Mouse (Mus musculus): Measurements from ENCODE around the gene Ccdc188. TPM values are rescaled to one million over a fixed set of nuclear protein-coding genes. Genes with fewer than 3 reads are reported as not detected.

Gene Ccdc188
- polyA plus RNA-seq, 1 experiment, result not detected

GRCm38 (mm10) chr16:18201620-18202019 lies 16.1 kb upstream of the Ccdc188 start:
- Histone ChIP-seq H3K27ac (ENCODE audit: insufficient read depth, low read depth, low read length) (no peak overlapping the region), H3K4me3 (ENCODE audit: low read depth, low read length) (no peak overlapping the region), H3K36me3 (ENCODE audit: control insufficient read depth, insufficient read depth, low read length) (no peaks in the 10 kb centered on the region), H3K4me1 (ENCODE audit: control insufficient read depth, insufficient read depth, insufficient read length, low read length) (peaks cover 9% of the 10 kb centered on the region; the same call in 1 of the 2 replicates), H3K27me3 (ENCODE audit: control insufficient read depth, insufficient read depth, low read length) (no peaks in the 10 kb centered on the region)
- TF ChIP-seq CTCF (IDR thresholded peaks at IDR 0.05; ENCODE audit: extremely low read depth, insufficient read length, insufficient replicate concordance, low read depth, low read length) (no peak), POLR2A (IDR thresholded peaks at IDR 0.05; ENCODE audit: low read depth, low read length) (no peak)
- 21% methylated on average over 1 of the region's 1 CpGs for WGBS

DNA sequence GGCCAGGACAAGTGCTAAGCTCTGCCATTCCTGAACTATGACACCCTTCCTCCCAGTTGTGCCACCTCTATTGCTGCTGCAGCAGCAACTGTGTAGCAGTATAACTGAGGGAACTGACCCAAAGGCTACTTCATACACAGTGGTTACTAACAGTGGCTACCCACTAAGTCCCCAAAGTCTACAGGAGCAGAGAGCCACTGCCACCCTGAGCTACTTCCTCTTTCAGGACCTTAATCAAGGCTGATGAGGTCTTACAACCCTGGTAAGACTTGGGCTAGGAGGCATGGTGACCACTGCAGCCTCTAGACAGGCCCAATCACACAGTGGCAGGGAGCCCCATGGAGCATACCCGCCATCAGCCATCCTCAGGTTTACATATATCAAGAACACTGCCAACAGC lies 15.6 kb upstream of the Ccdc188 start:
- Histone ChIP-seq H3K27ac (ENCODE audit: insufficient read depth, low read depth, low read length) (no peak overlapping the region), H3K4me1 (ENCODE audit: control insufficient read depth, insufficient read depth, insufficient read length, low read length) (peaks cover 9% of the 10 kb centered on the region; the same call in 1 of the 2 replicates), H3K4me3 (ENCODE audit: low read depth, low read length) (no peak overlapping the region), H3K36me3 (ENCODE audit: control insufficient read depth, insufficient read depth, low read length) (no peaks in the 10 kb centered on the region), H3K27me3 (ENCODE audit: control insufficient read depth, insufficient read depth, low read length) (no peaks in the 10 kb centered on the region)
- TF ChIP-seq POLR2A (IDR thresholded peaks at IDR 0.05; ENCODE audit: low read depth, low read length) (no peak), CTCF (IDR thresholded peaks at IDR 0.05; ENCODE audit: extremely low read depth, insufficient read length, insufficient replicate concordance, low read depth, low read length) (no peak)
- 86% methylated on average over 1 of the region's 1 CpGs for WGBS

DNA sequence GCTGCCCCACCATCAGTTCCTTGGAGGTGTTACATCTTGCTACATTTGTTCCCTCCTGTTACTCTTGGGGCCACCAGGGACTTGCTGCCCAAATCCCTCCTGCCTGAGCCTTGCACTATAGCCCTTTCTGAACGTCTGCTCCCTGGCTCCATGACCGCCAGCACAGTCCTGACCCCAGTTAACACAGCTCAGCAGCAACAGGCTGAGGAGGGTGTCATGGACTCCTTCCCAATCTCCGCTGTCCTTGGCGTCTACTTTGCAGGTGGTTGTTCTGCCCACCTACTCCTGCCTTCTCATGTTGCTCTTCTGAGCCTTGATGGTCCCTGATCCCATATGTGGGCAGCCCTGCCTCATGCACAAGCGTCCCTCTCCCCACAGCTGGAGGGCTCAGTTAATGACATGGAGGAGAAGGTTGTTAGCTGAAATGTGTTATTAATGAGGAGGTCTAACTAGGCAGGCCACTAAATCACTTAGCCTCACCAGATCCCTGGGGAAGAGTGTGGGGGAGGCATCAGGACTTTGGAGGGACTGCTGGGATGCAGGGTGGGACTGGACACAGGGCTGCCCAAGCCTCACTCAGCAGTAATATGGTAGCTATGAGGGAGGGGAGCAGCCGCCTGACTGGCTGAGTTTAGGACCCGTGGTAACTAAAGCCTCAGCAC lies 14.1 kb upstream of the Ccdc188 start:
- Histone ChIP-seq H3K27me3 (ENCODE audit: control insufficient read depth, insufficient read depth, low read length) (no peaks in the 10 kb centered on the region), H3K36me3 (ENCODE audit: control insufficient read depth, insufficient read depth, low read length) (no peaks in the 10 kb centered on the region), H3K27ac (ENCODE audit: insufficient read depth, low read depth, low read length) (no peak overlapping the region), H3K4me3 (ENCODE audit: low read depth, low read length) (no peak overlapping the region), H3K4me1 (ENCODE audit: control insufficient read depth, insufficient read depth, insufficient read length, low read length) (peaks cover 9% of the 10 kb centered on the region; the same call in 1 of the 2 replicates)
- TF ChIP-seq POLR2A (IDR thresholded peaks at IDR 0.05; ENCODE audit: low read depth, low read length), result no peak
- TF ChIP-seq CTCF (IDR thresholded peaks at IDR 0.05; ENCODE audit: extremely low read depth, insufficient read length, insufficient replicate concordance, low read depth, low read length), result no peak
- WGBS, result 83% methylated on average over 7 of the region's 7 CpGs

DNA sequence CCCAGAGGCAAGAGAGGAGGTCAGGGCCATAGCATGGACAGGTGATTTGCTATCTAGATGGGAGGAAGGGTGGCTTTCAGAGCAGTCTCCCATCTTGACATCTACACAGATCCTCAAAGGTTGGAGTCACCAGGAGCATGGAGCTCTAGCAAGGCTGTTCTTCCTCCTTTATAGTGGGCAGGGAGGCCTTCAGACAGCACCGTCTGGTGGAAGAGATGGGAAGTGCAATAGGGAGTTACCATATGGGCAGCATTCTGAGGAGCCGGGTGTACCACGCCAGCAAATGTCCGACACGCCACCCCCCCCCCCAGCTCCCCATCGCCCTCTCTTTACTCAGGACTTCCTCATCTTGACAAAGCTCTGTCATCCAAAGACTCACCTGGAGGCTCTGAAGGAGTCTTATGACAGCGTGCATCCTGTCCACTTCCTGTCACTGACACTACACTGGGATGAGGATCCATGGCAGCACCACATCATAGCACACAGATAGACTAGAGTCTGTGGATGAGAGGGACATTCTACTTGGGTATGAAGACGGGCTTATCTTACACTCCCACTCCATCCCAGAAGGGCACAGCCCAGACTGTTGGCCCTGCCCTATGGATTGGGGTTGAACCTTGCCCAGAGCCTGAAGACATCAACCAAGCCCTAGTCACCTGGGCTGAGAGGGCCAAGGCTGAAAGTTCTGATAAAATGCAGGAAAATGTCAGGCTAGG lies 6.8 kb upstream of the Ccdc188 start:
- Histone ChIP-seq H3K4me3 (ENCODE audit: low read depth, low read length) (no peak overlapping the region), H3K4me1 (ENCODE audit: control insufficient read depth, insufficient read depth, insufficient read length, low read length) (peaks cover 12% of the 10 kb centered on the region)
- WGBS, result 12% methylated on average over 8 of the region's 8 CpGs

GRCm38 (mm10) chr16:18211417-18212171 lies 6.1 kb upstream of the Ccdc188 start:
- H3K4me3 ChIP-seq (ENCODE audit: low read depth, low read length), result no peak overlapping the region
- no peaks in the 10 kb centered on the region for H3K27me3 ChIP-seq (ENCODE audit: control insufficient read depth, insufficient read depth, low read length)
- H3K27ac ChIP-seq (ENCODE audit: insufficient read depth, low read depth, low read length), result no peak overlapping the region
- peaks cover 12% of the 10 kb centered on the region for H3K4me1 ChIP-seq (ENCODE audit: control insufficient read depth, insufficient read depth, insufficient read length, low read length)
- TF ChIP-seq POLR2A (IDR thresholded peaks at IDR 0.05; ENCODE audit: low read depth, low read length) (no peak), CTCF (IDR thresholded peaks at IDR 0.05; ENCODE audit: extremely low read depth, insufficient read length, insufficient replicate concordance, low read depth, low read length) (peak; percentile 99; the same call in 1 of the 2 replicates)
- no peaks in the 10 kb centered on the region for H3K36me3 ChIP-seq (ENCODE audit: control insufficient read depth, insufficient read depth, low read length)
- 22% methylated on average over 10 of the region's 10 CpGs for WGBS

More for the DNA sequence above, 6.8 kb upstream of the Ccdc188 start:
- TF ChIP-seq POLR2A (IDR thresholded peaks at IDR 0.05; ENCODE audit: low read depth, low read length) (no peak), CTCF (IDR thresholded peaks at IDR 0.05; ENCODE audit: extremely low read depth, insufficient read length, insufficient replicate concordance, low read depth, low read length) (peak; percentile 77; the same call in 1 of the 2 replicates)
- Histone ChIP-seq H3K27ac (ENCODE audit: insufficient read depth, low read depth, low read length) (no peak overlapping the region), H3K36me3 (ENCODE audit: control insufficient read depth, insufficient read depth, low read length) (no peaks in the 10 kb centered on the region), H3K27me3 (ENCODE audit: control insufficient read depth, insufficient read depth, low read length) (no peaks in the 10 kb centered on the region)

DNA sequence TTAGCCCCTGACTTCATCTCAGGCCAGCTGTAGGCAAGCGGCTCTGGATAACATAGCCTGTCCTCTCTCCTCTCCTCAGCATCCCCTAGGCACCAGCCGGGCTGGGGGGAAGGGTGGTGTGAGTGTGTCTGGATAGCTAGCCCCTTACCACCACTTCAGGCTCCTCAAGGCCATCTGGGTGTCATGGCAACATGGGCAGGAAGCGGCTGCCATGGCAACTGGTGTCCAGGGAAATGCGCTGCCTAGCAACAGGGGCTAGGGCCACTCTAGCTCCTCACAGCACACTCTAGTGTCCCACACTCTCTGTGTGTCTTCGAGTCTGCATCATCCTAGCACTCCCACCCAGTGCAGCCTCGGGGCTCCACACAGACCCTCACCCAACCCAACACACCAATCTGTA lies 4.0 kb upstream of the Ccdc188 start:
- TF ChIP-seq CTCF (IDR thresholded peaks at IDR 0.05; ENCODE audit: extremely low read depth, insufficient read length, insufficient replicate concordance, low read depth, low read length) (no peak), POLR2A (IDR thresholded peaks at IDR 0.05; ENCODE audit: low read depth, low read length) (no peak)
- Histone ChIP-seq H3K27me3 (ENCODE audit: control insufficient read depth, insufficient read depth, low read length) (no peaks in the 10 kb centered on the region), H3K36me3 (ENCODE audit: control insufficient read depth, insufficient read depth, low read length) (no peaks in the 10 kb centered on the region), H3K4me1 (ENCODE audit: control insufficient read depth, insufficient read depth, insufficient read length, low read length) (peaks cover 12% of the 10 kb centered on the region), H3K27ac (ENCODE audit: insufficient read depth, low read depth, low read length) (no peak overlapping the region), H3K4me3 (ENCODE audit: low read depth, low read length) (no peak overlapping the region)
- 65% methylated on average over 6 of the region's 6 CpGs for WGBS

DNA sequence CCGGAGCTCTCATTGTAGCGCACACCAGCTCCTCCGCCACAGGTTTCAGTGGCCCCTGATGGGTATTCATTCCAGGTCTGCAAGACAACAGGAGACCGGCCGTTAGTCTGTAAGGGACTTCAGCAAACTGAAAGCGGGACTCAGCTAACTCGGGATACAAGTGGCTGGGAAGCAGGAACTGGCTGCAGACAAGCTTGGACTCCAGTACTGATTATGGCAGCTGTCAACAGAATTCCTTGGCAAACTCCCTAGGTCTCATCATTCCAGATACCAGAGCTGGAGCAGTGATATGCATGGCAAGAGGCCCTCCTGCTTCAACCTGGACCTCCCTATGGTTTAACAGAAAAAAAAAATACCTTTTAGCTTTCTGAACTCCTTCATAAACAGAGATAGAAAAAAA lies 2.8 kb upstream of the Ccdc188 start:
- Histone ChIP-seq H3K36me3 (ENCODE audit: control insufficient read depth, insufficient read depth, low read length) (no peaks in the 10 kb centered on the region), H3K27ac (ENCODE audit: insufficient read depth, low read depth, low read length) (no peak overlapping the region), H3K4me1 (ENCODE audit: control insufficient read depth, insufficient read depth, insufficient read length, low read length) (peaks cover 12% of the 10 kb centered on the region), H3K4me3 (ENCODE audit: low read depth, low read length) (no peak overlapping the region), H3K27me3 (ENCODE audit: control insufficient read depth, insufficient read depth, low read length) (no peaks in the 10 kb centered on the region)
- TF ChIP-seq CTCF (IDR thresholded peaks at IDR 0.05; ENCODE audit: extremely low read depth, insufficient read length, insufficient replicate concordance, low read depth, low read length), result no peak
- TF ChIP-seq POLR2A (IDR thresholded peaks at IDR 0.05; ENCODE audit: low read depth, low read length), result no peak
- 73% methylated on average over 7 of the region's 7 CpGs for WGBS
